Mouse (Mus musculus) forelimb bud, embryonic 11.5 days (tissue): ENCODE results near the gene Foxj1.
"Not testable (repeated sequence)": the region's sequence is repeated elsewhere in the genome, so short reads cannot be mapped to it uniquely, and the experiment has no call there.

Source experiments
- DNase-seq: peaks from one replicate; pipeline ENCODE4 v3.0.0-alpha.2; 2012; ENCODE audit warnings: low read depth, low spot score

Gene Foxj1

GRCm38 (mm10) chr11:116335244-116336036 is at the start of gene Foxj1:
Foxj1 (minus strand) TSS chr11:116335399.
- DNase-seq, result peak; percentile 93

- DNase-seq, result no peak
These were observed 49.0 kb upstream of the Foxj1 start for GRCm38 (mm10) chr11:116384171-116384570.

GRCm38 (mm10) chr11:116383070-116383469 is 47.9 kb upstream of the Foxj1 start:
- DNase-seq, result not testable (repeated sequence)

GRCm38 (mm10) chr11:116380767-116381166 is 45.6 kb upstream of the Foxj1 start:
- DNase-seq, result no peak

- no peak for DNase-seq
These were observed 44.3 kb upstream of the Foxj1 start for GRCm38 (mm10) chr11:116379530-116379929.

- no peak for DNase-seq
These were observed 41.9 kb upstream of the Foxj1 start for GRCm38 (mm10) chr11:116376945-116377661.

- DNase-seq, result no peak
These were observed 36.8 kb upstream of the Foxj1 start for GRCm38 (mm10) chr11:116371894-116372450.

GRCm38 (mm10) chr11:116369633-116370032 is 34.4 kb upstream of the Foxj1 start:
- DNase-seq, result no peak

- no peak for DNase-seq
These were observed 33.9 kb upstream of the Foxj1 start for GRCm38 (mm10) chr11:116369051-116369450.

- peak; percentile 70 for DNase-seq
These were observed 32.9 kb upstream of the Foxj1 start for GRCm38 (mm10) chr11:116368116-116368515.

GRCm38 (mm10) chr11:116366647-116367046 is 31.4 kb upstream of the Foxj1 start:
- DNase-seq, result no peak

- DNase-seq, result no peak
These were observed 30.9 kb upstream of the Foxj1 start for GRCm38 (mm10) chr11:116366124-116366523.

GRCm38 (mm10) chr11:116365432-116365831 is 30.2 kb upstream of the Foxj1 start:
- DNase-seq, result peak; percentile 18

- no peak for DNase-seq
These were observed 26.8 kb upstream of the Foxj1 start for GRCm38 (mm10) chr11:116362015-116362414.

- not testable (repeated sequence) for DNase-seq
These were observed 25.7 kb upstream of the Foxj1 start for GRCm38 (mm10) chr11:116360915-116361314.

- DNase-seq, result no peak
These were observed 24.5 kb upstream of the Foxj1 start for GRCm38 (mm10) chr11:116359652-116360051.

GRCm38 (mm10) chr11:116358926-116359637 is 23.9 kb upstream of the Foxj1 start:
- DNase-seq, result no peak

- DNase-seq, result no peak
These were observed 19.3 kb upstream of the Foxj1 start for GRCm38 (mm10) chr11:116354521-116354920.

GRCm38 (mm10) chr11:116353535-116353934 is 18.3 kb upstream of the Foxj1 start:
- DNase-seq, result no peak

- no peak for DNase-seq
These were observed 16.1 kb upstream of the Foxj1 start for GRCm38 (mm10) chr11:116351294-116351693.

- no peak for DNase-seq
These were observed 12.8 kb upstream of the Foxj1 start for GRCm38 (mm10) chr11:116347955-116348354.

- no peak for DNase-seq
These were observed 11.8 kb upstream of the Foxj1 start for GRCm38 (mm10) chr11:116347012-116347411.
